Mouse (Mus musculus) cortical plate, adult 2 months (tissue): ENCODE data around the gene Rfx6. TPM values are rescaled to one million over a fixed set of nuclear protein-coding genes. Genes with fewer than 3 reads are reported as not detected.

Experiments
- H3K27ac ChIP-seq: fragments of 200-500 bp; 2 replicates; pipeline ENCODE4 v1.5.1; 2012; ENCODE audit warnings: low read length, control low read depth, inconsistent platforms; ENCODE audit not compliant: insufficient read depth
- H3K4me1 ChIP-seq: fragments of 200-500 bp; 2 replicates; pipeline ENCODE4 v1.6.1; 2011; ENCODE audit warnings: low read length; ENCODE audit not compliant: control insufficient read depth, insufficient read depth
- H3K4me3 ChIP-seq: fragments of 200-500 bp; 2 replicates; pipeline ENCODE4 v1.5.1; 2011; ENCODE audit warnings: mild to moderate bottlenecking, low read length, control low read depth; ENCODE audit not compliant: insufficient read depth
- CTCF ChIP-seq: fragments of 200-500 bp; IDR thresholded peaks from 2 replicates; pipeline ENCODE4 v1.5.1; 2011; ENCODE audit warnings: mild to moderate bottlenecking, control low read depth, low read length; ENCODE audit not compliant: insufficient read depth; ENCODE audit errors: extremely low read depth
- POLR2A ChIP-seq: fragments of 200-500 bp; IDR thresholded peaks from 2 replicates; pipeline ENCODE4 v1.6.1; 2011; ENCODE audit warnings: mild to moderate bottlenecking, low read length, control low read depth; ENCODE audit not compliant: insufficient read depth; ENCODE audit errors: extremely low read depth
- polyA plus RNA-seq: library from polyadenylated mRNA; depleted of rRNA; stranded (reverse); fragments of >200 nt; gene quantifications from 2 replicates; pipeline ENCODE4 v1.2.3, GENCODE M21; 2012; rRNA removed

Rfx6 gene
- polyA plus RNA-seq, 1 experiment, result not detected

DNA sequence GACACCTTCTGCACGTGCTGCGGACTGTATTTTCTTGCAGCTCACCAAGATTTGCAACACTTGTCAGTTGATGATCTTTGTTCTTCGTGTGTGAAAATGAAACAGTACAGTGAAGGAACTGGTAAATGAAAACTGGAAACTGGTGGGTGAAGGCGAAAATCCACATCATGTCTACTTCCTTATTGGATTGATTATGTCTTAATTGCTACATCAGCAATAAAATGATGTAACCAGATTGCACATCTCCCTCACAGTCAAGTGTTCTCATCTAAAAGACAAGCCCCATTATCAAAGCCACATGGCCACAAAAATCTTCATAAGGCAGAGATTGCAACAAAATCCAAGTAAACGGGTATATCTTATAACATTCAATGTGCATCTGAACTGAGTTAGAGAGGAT is 83.9 kb downstream of the Rfx6 start:
- no peak for TF ChIP-seq POLR2A
- Histone ChIP-seq H3K4me1 (no peaks in the 10 kb centered on the region), H3K4me3 (no peak overlapping the region), H3K27ac (no peak overlapping the region)

DNA sequence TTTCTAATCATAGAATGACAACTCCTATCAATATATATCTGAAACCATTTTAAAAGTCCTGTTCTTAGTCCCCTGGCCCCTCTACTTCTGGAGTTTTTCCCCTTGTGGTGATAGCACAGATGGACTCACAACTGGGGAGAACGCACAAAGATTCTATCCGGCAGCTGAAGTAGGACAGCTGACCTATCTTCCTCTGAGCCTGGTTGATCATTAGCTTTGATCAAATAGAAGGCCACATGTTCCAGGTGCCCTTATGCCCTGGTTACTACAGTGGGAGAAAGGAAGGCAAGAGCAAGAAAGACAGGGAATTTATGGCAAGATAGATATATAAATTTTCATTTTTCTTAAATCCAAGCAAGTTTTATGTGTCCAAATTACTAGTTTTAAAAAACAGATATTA is 85.7 kb downstream of the Rfx6 start:
- Histone ChIP-seq H3K4me1 (no peaks in the 10 kb centered on the region), H3K4me3 (no peak overlapping the region), H3K27ac (no peak overlapping the region)
- no peak for TF ChIP-seq CTCF
- no peak for TF ChIP-seq POLR2A

DNA sequence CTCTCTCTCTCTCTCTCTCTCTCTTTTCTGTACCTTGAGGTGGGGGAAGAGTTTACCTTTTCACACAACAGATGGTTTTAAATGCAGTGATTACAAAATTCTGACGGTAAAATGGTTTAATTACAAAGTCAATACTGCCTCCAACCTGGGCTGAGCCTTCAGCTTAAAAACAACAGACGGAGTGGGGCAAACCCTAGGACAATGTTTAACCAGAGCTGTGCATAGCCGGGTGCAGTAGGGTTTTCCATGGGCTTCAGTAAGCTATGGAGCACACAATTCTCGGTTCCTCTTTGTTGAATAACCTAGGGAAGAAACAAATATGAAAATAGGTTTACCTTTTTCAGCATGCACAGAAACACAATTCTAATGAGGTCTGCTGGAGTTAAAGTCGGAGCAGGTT is 90.9 kb downstream of the Rfx6 start:
- TF ChIP-seq CTCF (no peak), POLR2A (no peak)
- Histone ChIP-seq H3K4me3 (no peak overlapping the region), H3K27ac (no peak overlapping the region), H3K4me1 (no peaks in the 10 kb centered on the region)

DNA sequence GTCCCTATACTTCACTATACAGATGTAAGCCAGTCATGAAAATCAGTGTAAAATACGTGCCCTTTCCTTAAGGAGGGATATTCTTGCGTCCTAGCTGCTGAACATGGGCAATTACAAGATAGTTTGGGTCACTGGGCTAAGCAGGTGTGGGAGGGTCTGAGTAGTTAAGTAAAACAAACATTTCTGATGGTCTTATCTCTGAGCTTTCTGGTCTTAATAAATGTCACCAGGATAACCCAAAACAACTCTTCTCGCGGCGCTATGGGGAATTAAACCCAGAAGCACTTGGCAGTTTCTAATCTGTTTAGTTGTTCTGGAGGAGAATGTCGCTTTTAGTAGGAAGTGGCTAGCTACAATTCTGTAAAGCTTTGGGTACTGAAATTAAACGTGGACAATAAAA is 91.7 kb downstream of the Rfx6 start:
- H3K27ac ChIP-seq, result no peak overlapping the region
- no peaks in the 10 kb centered on the region for H3K4me1 ChIP-seq
- TF ChIP-seq POLR2A (no peak), CTCF (no peak)
- H3K4me3 ChIP-seq, result no peak overlapping the region

DNA sequence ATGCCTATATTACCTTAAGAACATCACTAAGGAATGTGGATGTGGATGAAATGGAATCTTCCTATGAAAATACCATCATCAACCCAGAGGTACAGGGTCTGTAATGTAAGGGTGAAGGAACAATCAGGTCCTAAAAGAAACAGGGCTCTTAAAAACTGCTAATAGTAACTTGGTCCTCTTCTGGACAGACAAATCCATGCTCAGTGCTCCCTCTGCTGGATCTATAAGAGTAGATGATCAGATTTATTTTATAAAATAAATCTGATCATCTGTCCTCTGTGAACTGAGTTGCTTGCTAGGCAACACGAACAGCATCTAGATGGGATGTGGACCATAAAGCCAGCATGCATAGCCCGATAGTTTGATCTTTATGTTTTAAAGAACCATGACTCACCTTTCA is 102.1 kb downstream of the Rfx6 start:
- no peak overlapping the region for H3K4me3 ChIP-seq
- H3K4me1 ChIP-seq, result no peaks in the 10 kb centered on the region
- TF ChIP-seq CTCF (no peak), POLR2A (no peak)
- no peak overlapping the region for H3K27ac ChIP-seq

Other genes with a start within 250 kb of the Rfx6 start
- gene Gm49339, start 197.1 kb upstream of the Rfx6 start, polyA plus RNA-seq, result 0.25 and 0.32 TPM in 2 replicates
- 0.38 and 0.45 TPM in 2 replicates for gene Lilr4b, start 197.1 kb upstream of the Rfx6 start, polyA plus RNA-seq
- gene Lilrb4a, start 186.8 kb upstream of the Rfx6 start, polyA plus RNA-seq, result 0.38 and 0.58 TPM in 2 replicates
- not detected in 2 replicates for gene Fam162b, start 87.2 kb upstream of the Rfx6 start, polyA plus RNA-seq
- not detected in 2 replicates for gene Gprc6a, start 46.3 kb upstream of the Rfx6 start, polyA plus RNA-seq